Mouse (Mus musculus): ENCODE measurements around the gene Nrxn3. TPM values are rescaled to one million over a fixed set of nuclear protein-coding genes. Genes with fewer than 3 reads are reported as not detected.

The Nrxn3 gene
- polyA plus RNA-seq, 1 experiment from 2014 or later: 5.2 TPM

DNA sequence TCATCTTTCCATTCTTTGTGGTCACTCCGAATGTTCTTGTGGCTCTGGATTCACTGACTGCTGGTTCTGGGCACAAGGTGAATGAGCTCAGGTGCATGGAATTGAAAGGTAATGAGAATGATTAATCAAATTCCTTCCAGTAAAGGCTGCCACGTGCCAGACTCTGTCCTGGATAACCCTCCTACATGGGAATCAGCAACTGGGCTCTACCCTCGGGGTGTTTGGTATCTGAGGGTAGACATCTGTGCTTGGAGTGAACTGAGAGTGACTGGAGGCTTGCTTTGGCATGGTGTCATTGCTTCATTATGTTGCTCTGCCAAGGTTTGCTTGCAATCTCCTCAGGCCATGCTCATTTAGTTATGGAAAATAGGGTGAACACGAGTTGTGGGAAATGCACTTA, 209.0 kb downstream of the Nrxn3 start:
- ATAC-seq (ENCODE audit: low FRiP score, low TSS enrichment): no peak
- Histone ChIP-seq H3K4me2 (replicated peaks; ENCODE audit: low read depth, low read length) (no peak overlapping the region), H3K27me3 (ENCODE audit: control insufficient read depth, insufficient read depth, low read length) (no peaks in the 10 kb centered on the region), H3K4me3 (ENCODE audit: low read length) (no peak overlapping the region), H3K9me3 (ENCODE audit: control insufficient read depth, low read length) (no peaks in the 10 kb centered on the region), H3K9ac (ENCODE audit: low read depth, low read length) (no peak overlapping the region), H3K36me3 (ENCODE audit: control insufficient read depth, insufficient read depth, low read length) (no peaks in the 10 kb centered on the region), H3K27ac (ENCODE audit: low read depth, low read length) (no peak overlapping the region), H3K4me1 (ENCODE audit: control insufficient read depth, insufficient read depth, low read length) (no peaks in the 10 kb centered on the region)
- 77% methylated on average over 4 of the region's 4 CpGs for WGBS

DNA sequence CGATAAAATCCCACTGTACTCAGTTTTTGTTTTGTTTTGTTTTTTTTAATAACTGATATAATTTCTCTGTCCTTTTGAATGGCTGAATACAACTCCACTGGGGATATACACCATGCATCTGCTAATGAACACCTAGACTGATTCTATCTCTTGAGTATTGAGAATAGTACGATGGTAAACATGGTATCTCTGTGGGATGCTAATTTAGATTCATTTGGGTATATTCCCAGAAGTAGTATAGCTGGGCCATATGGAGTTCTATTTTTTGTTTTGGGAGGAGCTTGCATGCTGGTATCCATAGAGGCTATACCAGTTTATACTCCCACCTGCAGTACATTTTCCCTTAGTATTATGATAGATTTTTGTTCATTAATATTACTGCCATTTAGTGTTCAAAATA, 217.0 kb downstream of the Nrxn3 start:
- Histone ChIP-seq H3K9me3 (ENCODE audit: control insufficient read depth, low read length) (no peaks in the 10 kb centered on the region), H3K9ac (ENCODE audit: low read depth, low read length) (no peak overlapping the region), H3K4me3 (ENCODE audit: low read length) (no peak overlapping the region), H3K4me2 (replicated peaks; ENCODE audit: low read depth, low read length) (no peak overlapping the region), H3K27me3 (ENCODE audit: control insufficient read depth, insufficient read depth, low read length) (no peaks in the 10 kb centered on the region), H3K4me1 (ENCODE audit: control insufficient read depth, insufficient read depth, low read length) (no peaks in the 10 kb centered on the region), H3K36me3 (ENCODE audit: control insufficient read depth, insufficient read depth, low read length) (no peaks in the 10 kb centered on the region), H3K27ac (ENCODE audit: low read depth, low read length) (no peak overlapping the region)
- ATAC-seq (ENCODE audit: low FRiP score, low TSS enrichment): no peak
- 79% methylated on average over 2 of the region's 2 CpGs for WGBS

DNA sequence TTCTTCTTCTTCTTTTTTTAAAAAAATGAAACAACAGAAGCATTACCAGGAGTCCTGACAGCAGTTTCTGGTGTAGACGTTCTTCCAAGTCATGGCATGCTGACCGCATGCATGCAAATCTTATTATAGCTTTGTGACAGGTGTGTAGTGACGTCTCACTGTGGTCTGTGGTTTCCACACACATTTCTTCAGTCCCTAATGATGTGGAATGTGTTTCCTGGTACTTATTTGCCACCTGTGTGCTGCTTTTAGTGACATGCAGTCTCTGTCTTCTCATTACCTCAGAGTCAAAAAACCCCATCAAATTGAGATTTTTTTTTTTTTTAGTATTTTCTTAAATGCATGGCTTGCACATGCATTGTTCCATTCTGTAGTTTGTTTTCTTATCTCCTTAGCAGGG, 222.3 kb downstream of the Nrxn3 start:
- Histone ChIP-seq H3K4me1 (ENCODE audit: control insufficient read depth, insufficient read depth, low read length) (no peaks in the 10 kb centered on the region), H3K9me3 (ENCODE audit: control insufficient read depth, low read length) (no peaks in the 10 kb centered on the region), H3K9ac (ENCODE audit: low read depth, low read length) (no peak overlapping the region), H3K36me3 (ENCODE audit: control insufficient read depth, insufficient read depth, low read length) (no peaks in the 10 kb centered on the region), H3K27me3 (ENCODE audit: control insufficient read depth, insufficient read depth, low read length) (no peaks in the 10 kb centered on the region), H3K4me3 (ENCODE audit: low read length) (no peak overlapping the region), H3K4me2 (replicated peaks; ENCODE audit: low read depth, low read length) (no peak overlapping the region), H3K27ac (ENCODE audit: low read depth, low read length) (no peak overlapping the region)
- no peak for ATAC-seq (ENCODE audit: low FRiP score, low TSS enrichment)
- 86% methylated on average over 3 of the region's 3 CpGs for WGBS

DNA sequence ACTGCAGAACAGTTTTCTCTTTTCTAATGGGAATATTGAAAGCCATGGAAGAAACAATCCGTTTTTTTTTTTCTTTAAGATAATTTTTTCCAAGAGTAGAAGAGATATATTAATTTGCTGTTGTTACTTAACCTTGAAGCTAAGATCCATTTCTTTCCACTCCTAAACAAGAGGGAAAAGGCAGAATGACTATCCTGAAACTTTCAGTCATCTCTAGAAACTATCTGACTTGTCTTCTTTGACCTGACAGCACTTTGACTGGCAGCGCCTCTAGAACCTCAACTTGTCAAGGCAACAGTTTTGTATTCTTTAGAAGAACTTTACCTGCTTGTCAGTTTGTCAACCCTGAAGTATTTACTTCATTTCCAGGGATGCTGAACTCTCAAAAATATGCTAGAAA, 227.2 kb downstream of the Nrxn3 start:
- 86% methylated on average over 2 of the region's 2 CpGs for WGBS
- ATAC-seq (ENCODE audit: low FRiP score, low TSS enrichment): no peak
- H3K36me3 ChIP-seq (ENCODE audit: control insufficient read depth, insufficient read depth, low read length): no peaks in the 10 kb centered on the region

DNA sequence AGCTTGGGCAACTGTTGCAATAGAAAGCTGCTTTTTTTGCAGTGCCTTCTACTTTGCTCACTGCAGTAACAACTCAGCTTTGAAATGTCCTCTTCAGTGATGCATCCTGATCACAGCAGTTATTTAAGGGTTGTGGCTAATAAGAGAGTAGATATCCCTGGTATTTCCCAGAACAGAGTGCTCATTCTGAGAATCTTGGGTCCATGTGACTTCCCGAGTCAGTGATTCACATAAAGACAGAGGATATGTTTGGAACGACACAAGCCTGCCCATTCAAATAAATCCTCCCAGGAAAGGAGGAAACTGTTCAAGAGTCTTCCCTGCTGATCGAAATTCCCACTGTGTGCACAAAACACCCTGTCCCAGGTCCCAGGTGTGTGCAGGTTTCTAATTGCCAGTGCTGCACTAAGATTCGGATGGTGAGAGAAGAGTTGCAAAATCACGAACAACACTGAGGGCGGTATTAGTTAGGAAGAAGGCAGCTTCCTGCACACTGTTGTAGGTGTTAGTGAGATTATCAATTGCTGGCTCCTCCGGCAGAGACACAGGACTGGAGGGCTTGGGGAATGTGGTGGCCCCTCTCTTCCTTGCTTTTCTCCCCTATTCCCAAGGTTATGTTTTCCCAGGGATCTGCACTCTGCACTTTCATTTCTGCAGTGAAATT, 230.4 kb downstream of the Nrxn3 start:
- ATAC-seq (ENCODE audit: low FRiP score, low TSS enrichment): no peak
- Histone ChIP-seq H3K27me3 (ENCODE audit: control insufficient read depth, insufficient read depth, low read length) (no peaks in the 10 kb centered on the region), H3K9ac (ENCODE audit: low read depth, low read length) (no peak overlapping the region), H3K4me1 (ENCODE audit: control insufficient read depth, insufficient read depth, low read length) (no peaks in the 10 kb centered on the region), H3K4me2 (replicated peaks; ENCODE audit: low read depth, low read length) (no peak overlapping the region), H3K9me3 (ENCODE audit: control insufficient read depth, low read length) (no peaks in the 10 kb centered on the region), H3K4me3 (ENCODE audit: low read length) (no peak overlapping the region), H3K36me3 (ENCODE audit: control insufficient read depth, insufficient read depth, low read length) (no peaks in the 10 kb centered on the region), H3K27ac (ENCODE audit: low read depth, low read length) (no peak overlapping the region)
- 66% methylated on average over 7 of the region's 7 CpGs for WGBS

More for the DNA sequence above, 227.2 kb downstream of the Nrxn3 start:
- H3K4me2 ChIP-seq (replicated peaks; ENCODE audit: low read depth, low read length): no peak overlapping the region
- H3K27ac ChIP-seq (ENCODE audit: low read depth, low read length): no peak overlapping the region
- no peaks in the 10 kb centered on the region for H3K9me3 ChIP-seq (ENCODE audit: control insufficient read depth, low read length)
- no peaks in the 10 kb centered on the region for H3K27me3 ChIP-seq (ENCODE audit: control insufficient read depth, insufficient read depth, low read length)
- no peak overlapping the region for H3K9ac ChIP-seq (ENCODE audit: low read depth, low read length)
- H3K4me1 ChIP-seq (ENCODE audit: control insufficient read depth, insufficient read depth, low read length): no peaks in the 10 kb centered on the region
- no peak overlapping the region for H3K4me3 ChIP-seq (ENCODE audit: low read length)

DNA sequence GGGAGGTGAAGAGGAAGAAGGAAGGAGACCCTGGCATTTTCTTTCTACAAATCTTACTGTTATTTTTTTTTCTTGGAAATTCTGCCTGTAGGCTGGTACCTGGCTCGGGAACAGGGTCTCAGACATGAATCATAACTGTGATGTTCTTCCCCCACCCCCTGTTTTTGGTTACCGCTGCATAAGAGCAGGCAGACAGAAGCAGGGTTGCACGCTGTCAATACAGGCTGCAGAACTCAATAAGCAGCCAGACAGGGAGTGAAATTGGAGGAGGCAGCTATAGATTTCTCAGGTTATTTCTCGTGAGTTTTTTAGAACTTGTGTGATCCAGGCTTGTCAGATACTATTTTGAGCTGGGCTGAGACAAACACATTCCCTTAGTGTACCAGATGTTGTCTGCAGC, 231.1 kb downstream of the Nrxn3 start:
- H3K4me1 ChIP-seq (ENCODE audit: control insufficient read depth, insufficient read depth, low read length): no peaks in the 10 kb centered on the region
- H3K4me3 ChIP-seq (ENCODE audit: low read length): no peak overlapping the region
- H3K36me3 ChIP-seq (ENCODE audit: control insufficient read depth, insufficient read depth, low read length): no peaks in the 10 kb centered on the region
- no peak overlapping the region for H3K27ac ChIP-seq (ENCODE audit: low read depth, low read length)
- ATAC-seq (ENCODE audit: low FRiP score, low TSS enrichment): no peak
- H3K4me2 ChIP-seq (replicated peaks; ENCODE audit: low read depth, low read length): no peak overlapping the region
- H3K27me3 ChIP-seq (ENCODE audit: control insufficient read depth, insufficient read depth, low read length): no peaks in the 10 kb centered on the region
- H3K9ac ChIP-seq (ENCODE audit: low read depth, low read length): no peak overlapping the region
- WGBS: 66% methylated on average over 4 of the region's 4 CpGs
- H3K9me3 ChIP-seq (ENCODE audit: control insufficient read depth, low read length): no peaks in the 10 kb centered on the region

DNA sequence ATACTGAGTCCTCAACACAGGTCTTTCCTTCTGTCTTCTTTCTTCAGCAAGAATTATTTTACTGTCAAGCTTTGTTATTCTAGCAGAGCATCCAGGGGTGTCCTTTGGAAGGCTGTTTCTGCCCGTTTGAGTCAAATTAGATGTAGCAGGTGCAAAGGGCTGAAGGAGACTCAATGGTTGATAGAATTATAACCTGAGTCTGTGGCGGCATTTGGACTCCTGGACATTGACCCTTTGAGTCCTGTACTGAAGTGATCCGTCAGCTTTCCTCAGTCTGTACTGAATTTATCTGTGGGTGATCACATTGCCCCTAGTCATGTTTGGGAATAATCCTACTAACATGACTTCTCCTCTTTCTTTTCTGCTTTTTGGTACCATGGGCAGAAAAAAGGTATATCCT, 234.8 kb downstream of the Nrxn3 start:
- H3K27ac ChIP-seq (ENCODE audit: low read depth, low read length): no peak overlapping the region
- H3K4me3 ChIP-seq (ENCODE audit: low read length): no peak overlapping the region
- no peaks in the 10 kb centered on the region for H3K9me3 ChIP-seq (ENCODE audit: control insufficient read depth, low read length)
- H3K27me3 ChIP-seq (ENCODE audit: control insufficient read depth, insufficient read depth, low read length): no peaks in the 10 kb centered on the region
- H3K9ac ChIP-seq (ENCODE audit: low read depth, low read length): no peak overlapping the region
- no peak overlapping the region for H3K4me2 ChIP-seq (replicated peaks; ENCODE audit: low read depth, low read length)
- ATAC-seq (ENCODE audit: low FRiP score, low TSS enrichment): no peak
- H3K36me3 ChIP-seq (ENCODE audit: control insufficient read depth, insufficient read depth, low read length): no peaks in the 10 kb centered on the region
- WGBS: 59% methylated on average over 3 of the region's 3 CpGs
- no peaks in the 10 kb centered on the region for H3K4me1 ChIP-seq (ENCODE audit: control insufficient read depth, insufficient read depth, low read length)

DNA sequence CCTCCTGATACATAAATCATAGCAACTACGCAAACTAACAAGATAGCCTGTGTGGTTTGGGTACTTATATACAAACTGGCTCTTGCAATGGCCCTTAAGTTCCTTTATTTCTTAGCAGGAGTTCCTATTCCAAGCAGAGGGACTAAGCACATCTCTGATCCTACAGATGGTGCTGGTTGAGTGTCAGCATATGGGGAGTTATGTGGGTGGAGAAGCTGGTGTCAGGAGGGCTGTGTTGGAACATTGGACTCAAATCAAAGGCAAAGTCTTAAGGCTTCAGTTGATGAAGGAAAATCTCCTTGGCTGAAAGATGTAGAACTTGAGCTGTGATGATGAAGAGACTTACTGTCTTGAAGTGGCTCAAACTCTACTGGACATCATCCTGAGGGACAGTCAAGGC, 238.1 kb downstream of the Nrxn3 start:
- Histone ChIP-seq H3K27me3 (ENCODE audit: control insufficient read depth, insufficient read depth, low read length) (no peaks in the 10 kb centered on the region), H3K4me3 (ENCODE audit: low read length) (no peak overlapping the region), H3K27ac (ENCODE audit: low read depth, low read length) (no peak overlapping the region), H3K9ac (ENCODE audit: low read depth, low read length) (no peak overlapping the region), H3K9me3 (ENCODE audit: control insufficient read depth, low read length) (no peaks in the 10 kb centered on the region), H3K4me2 (replicated peaks; ENCODE audit: low read depth, low read length) (no peak overlapping the region), H3K36me3 (ENCODE audit: control insufficient read depth, insufficient read depth, low read length) (no peaks in the 10 kb centered on the region), H3K4me1 (ENCODE audit: control insufficient read depth, insufficient read depth, low read length) (no peaks in the 10 kb centered on the region)
- ATAC-seq (ENCODE audit: low FRiP score, low TSS enrichment): no peak
- 92% methylated on average over 1 of the region's 1 CpGs for WGBS

DNA sequence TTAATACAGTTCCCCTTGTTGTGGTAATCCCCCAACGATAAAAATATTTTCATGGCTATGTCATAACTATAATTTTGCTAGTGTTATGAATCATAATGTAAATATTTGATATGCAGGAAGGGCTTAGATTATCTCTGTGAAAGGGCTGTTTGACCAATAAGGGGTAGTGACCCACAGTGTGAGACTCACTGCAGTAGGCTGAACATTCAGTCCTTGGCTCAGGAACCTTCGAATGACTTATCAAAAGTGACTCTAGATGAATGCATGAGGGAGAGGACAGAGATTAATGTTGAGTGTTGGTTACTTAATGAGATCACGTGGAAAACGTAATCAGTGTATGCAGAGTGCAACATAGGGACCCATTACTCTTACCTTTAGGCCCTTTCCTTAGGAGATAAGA, 243.7 kb downstream of the Nrxn3 start:
- H3K4me2 ChIP-seq (replicated peaks; ENCODE audit: low read depth, low read length): no peak overlapping the region
- WGBS: 87% methylated on average over 4 of the region's 4 CpGs
- H3K9ac ChIP-seq (ENCODE audit: low read depth, low read length): no peak overlapping the region
- no peak overlapping the region for H3K27ac ChIP-seq (ENCODE audit: low read depth, low read length)
- ATAC-seq (ENCODE audit: low FRiP score, low TSS enrichment): no peak
- no peaks in the 10 kb centered on the region for H3K36me3 ChIP-seq (ENCODE audit: control insufficient read depth, insufficient read depth, low read length)
- H3K4me1 ChIP-seq (ENCODE audit: control insufficient read depth, insufficient read depth, low read length): no peaks in the 10 kb centered on the region
- H3K27me3 ChIP-seq (ENCODE audit: control insufficient read depth, insufficient read depth, low read length): no peaks in the 10 kb centered on the region
- H3K9me3 ChIP-seq (ENCODE audit: control insufficient read depth, low read length): no peaks in the 10 kb centered on the region
- no peak overlapping the region for H3K4me3 ChIP-seq (ENCODE audit: low read length)

All from kidney, embryonic 14.5 days (tissue).